ENCODE assay signal across 8 mouse cellular contexts in genomic region chr9:87425201-87425600, GRCm38 (mm10).
DNase-seq lines count a peak whose midpoint lies in the region; ATAC-seq and TF ChIP-seq lines count a peak whose summit lies in the region.

No protein-coding gene starts in this region.

- no peak overlapping the region for H3K4me2 ChIP-seq in forebrain, embryonic 14.5 days (ENCODE audit: low read length)
- H3K4me2 ChIP-seq in forebrain, embryonic 15.5 days (replicated peaks), result no peak overlapping the region
- no peak overlapping the region for H3K4me2 ChIP-seq in liver, embryonic 14.5 days (ENCODE audit: low read depth)
- no peak overlapping the region for H3K4me2 ChIP-seq in liver, embryonic 12.5 days

- in situ Hi-C loops in ES-E14 (cut with MboI; ENCODE audit: low sequenced_read_pairs in 2 of 2, unreplicated experiment in 2 of 2), result no loop called here

- DNase-seq in forebrain, embryonic 14.5 days (ENCODE audit: low spot score), result peak; percentile 39
- DNase-seq in liver, embryonic 14.5 days (ENCODE audit: low read depth in 3 of 3, low spot score in 3 of 3), result no peak
- DNase-seq in ES-E14 (ENCODE audit: low read depth, low spot score), result peak; percentile 56
- DNase-seq in embryo, embryonic 11.5 days (ENCODE audit: low read depth, low spot score), result peak; percentile 48
- peak; percentile 21 for DNase-seq in lung, postnatal 36 days
- no peak for DNase-seq in yolk sac, embryonic 10.5 days (ENCODE audit: low spot score)

- no peaks in the 10 kb centered on the region for H3K27me3 ChIP-seq in forebrain, embryonic 14.5 days (replicated peaks; ENCODE audit: control insufficient read depth, insufficient read depth, low read length)
- no peaks in the 10 kb centered on the region for H3K27me3 ChIP-seq in forebrain, embryonic 15.5 days
- no peaks in the 10 kb centered on the region for H3K27me3 ChIP-seq in liver, embryonic 14.5 days (ENCODE audit: control insufficient read depth, insufficient read depth, low read length)
- H3K27me3 ChIP-seq in liver, embryonic 12.5 days (replicated peaks), result no peaks in the 10 kb centered on the region

- no peaks in the 10 kb centered on the region for H3K4me1 ChIP-seq in forebrain, embryonic 14.5 days (ENCODE audit: control insufficient read depth, insufficient read depth, low read length)
- no peaks in the 10 kb centered on the region for H3K4me1 ChIP-seq in forebrain, embryonic 15.5 days
- H3K4me1 ChIP-seq in liver, embryonic 14.5 days (replicated peaks; ENCODE audit: control insufficient read depth in 2 of 2, insufficient read depth in 2 of 2, low read length in 1 of 2), result no peaks in the 10 kb centered on the region
- H3K4me1 ChIP-seq in liver, embryonic 12.5 days, result no peaks in the 10 kb centered on the region
- 0 out of 4 replicates have a peak, but pooled peaks cover 0 to 1% of the 10 kb centered on the region in 2 experiments for H3K4me1 ChIP-seq in ES-E14 (ENCODE audit: control insufficient read depth in 2 of 2, insufficient read depth in 2 of 2, low read length in 2 of 2, poor library complexity in 1 of 2)

- no peak overlapping the region for H3K4me3 ChIP-seq in forebrain, embryonic 14.5 days (ENCODE audit: low read depth, low read length)
- H3K4me3 ChIP-seq in forebrain, embryonic 15.5 days, result no peak overlapping the region
- no peak overlapping the region for H3K4me3 ChIP-seq in liver, embryonic 14.5 days (ENCODE audit: insufficient read depth in 1 of 2, low read depth in 2 of 2, low read length in 2 of 2)
- no peak overlapping the region for H3K4me3 ChIP-seq in liver, embryonic 12.5 days
- H3K4me3 ChIP-seq in ES-E14 (ENCODE audit: insufficient read depth in 1 of 2, low read depth in 1 of 2, low read length in 2 of 2, poor library complexity in 1 of 2, severe bottlenecking in 1 of 2), result no peak overlapping the region

- peak; percentile 29; the same call in 1 of the 2 replicates for ATAC-seq in forebrain, embryonic 14.5 days
- no peak for ATAC-seq in forebrain, embryonic 15.5 days (replicated peaks)
- no peak for ATAC-seq in liver, embryonic 14.5 days (ENCODE audit: insufficient read depth)
- no peak for ATAC-seq in liver, embryonic 12.5 days

- TF ChIP-seq CTCF in liver, embryonic 14.5 days (IDR thresholded peaks at IDR 0.05; ENCODE audit: low read depth), result peak; percentile 47

- H3K9me3 ChIP-seq in forebrain, embryonic 14.5 days (replicated peaks; ENCODE audit: control insufficient read depth, low read length), result no peaks in the 10 kb centered on the region
- no peaks in the 10 kb centered on the region for H3K9me3 ChIP-seq in forebrain, embryonic 15.5 days
- H3K9me3 ChIP-seq in liver, embryonic 14.5 days (ENCODE audit: control insufficient read depth, low read length), result no peaks in the 10 kb centered on the region
- no peaks in the 10 kb centered on the region for H3K9me3 ChIP-seq in liver, embryonic 12.5 days (replicated peaks)
- H3K9me3 ChIP-seq in ES-E14 (ENCODE audit: control insufficient read depth, insufficient read depth, low read depth, low read length), result no peaks in the 10 kb centered on the region

- 62% methylated on average over 4 of the region's 4 CpGs for WGBS in forebrain, embryonic 14.5 days
- WGBS in forebrain, embryonic 15.5 days, result 65% methylated on average over 4 of the region's 4 CpGs
- WGBS in liver, embryonic 14.5 days (ENCODE audit: insufficient replicate concordance), result 34% methylated on average over 4 of the region's 4 CpGs
- 34% methylated on average over 4 of the region's 4 CpGs for WGBS in liver, embryonic 12.5 days (ENCODE audit: insufficient replicate concordance)

- H3K36me3 ChIP-seq in forebrain, embryonic 14.5 days (ENCODE audit: control insufficient read depth, insufficient read depth, low read length), result no peaks in the 10 kb centered on the region
- no peaks in the 10 kb centered on the region for H3K36me3 ChIP-seq in forebrain, embryonic 15.5 days
- H3K36me3 ChIP-seq in liver, embryonic 14.5 days (replicated peaks; ENCODE audit: control insufficient read depth, insufficient read depth, low read depth), result no peaks in the 10 kb centered on the region
- no peaks in the 10 kb centered on the region for H3K36me3 ChIP-seq in liver, embryonic 12.5 days
- H3K36me3 ChIP-seq in ES-E14 (ENCODE audit: control insufficient read depth, insufficient read depth, low read length, poor library complexity, severe bottlenecking), result no peaks in the 10 kb centered on the region

- H3K27ac ChIP-seq in forebrain, embryonic 14.5 days (ENCODE audit: low read depth, low read length), result no peak overlapping the region
- H3K27ac ChIP-seq in forebrain, embryonic 15.5 days (replicated peaks), result no peak overlapping the region
- H3K27ac ChIP-seq in liver, embryonic 14.5 days, result no peak overlapping the region
- no peak overlapping the region for H3K27ac ChIP-seq in liver, embryonic 12.5 days
- no peak overlapping the region for H3K27ac ChIP-seq in ES-E14 (ENCODE audit: insufficient read depth, low read depth, low read length, poor library complexity, severe bottlenecking)

- no peak for TF ChIP-seq EP300 in liver, embryonic 14.5 days (IDR thresholded peaks at IDR 0.05; ENCODE audit: low read depth)

- H3K9ac ChIP-seq in forebrain, embryonic 14.5 days (ENCODE audit: low read length), result no peak overlapping the region
- H3K9ac ChIP-seq in forebrain, embryonic 15.5 days (replicated peaks), result no peak overlapping the region
- no peak overlapping the region for H3K9ac ChIP-seq in liver, embryonic 14.5 days (replicated peaks)
- H3K9ac ChIP-seq in liver, embryonic 12.5 days, result no peak overlapping the region
- no peak overlapping the region for H3K9ac ChIP-seq in ES-E14 (ENCODE audit: insufficient read depth, low read depth, low read length, poor library complexity, severe bottlenecking)

TF ChIP-seq in ES-E14, 5 proteins besides CTCF, POLR2A, EP300 and RAD21:
- TF ChIP-seq CHD2 (IDR thresholded peaks at IDR 0.05; ENCODE audit: low read depth, low read length) (no peak), MAFK (IDR thresholded peaks at IDR 0.05; ENCODE audit: insufficient read depth, low read depth, low read length) (no peak), HCFC1 (IDR thresholded peaks at IDR 0.05; ENCODE audit: borderline replicate concordance, insufficient read depth, low read length) (no peak), ZC3H11A (IDR thresholded peaks at IDR 0.05; ENCODE audit: borderline replicate concordance, low read depth, low read length) (no peak), ZNF384 (IDR thresholded peaks at IDR 0.05; ENCODE audit: low read depth, low read length) (no peak)

Comparison
In these comparisons a context has a peak if more than half of its experiments do, and no peak if none do; other contexts are left out.
1. DNase-seq: peak in forebrain, embryonic 14.5 days (single experiment), ES-E14 (single experiment), embryo, embryonic 11.5 days (single experiment) and lung, postnatal 36 days (single experiment); none in liver, embryonic 14.5 days (0 of 3) and yolk sac, embryonic 10.5 days (single experiment).